Mouse (Mus musculus) midbrain, postnatal 0 days (tissue): ENCODE results near the gene Kmt5a. TPM values are rescaled to one million over a fixed set of nuclear protein-coding genes. Genes with fewer than 3 reads are reported as not detected.

Experiments
- ATAC-seq: fragments of 200-750 bp; cut with Nextera tagmentation; 2 replicates; pipeline ENCODE4 v1.8.0; 2017; ENCODE audit warnings: moderate number of reproducible peaks, mild to moderate bottlenecking, moderate TSS enrichment, moderate library complexity; ENCODE audit not compliant: low FRiP score
- DNase-seq: peaks from one replicate; pipeline ENCODE4 v3.0.0-alpha.2; 2015; ENCODE audit warnings: low spot score
- H3K27ac ChIP-seq: fragments of 300-500 bp; sonication (generic); 2 replicates; pipeline ENCODE4 v1.5.1; 2014; ENCODE audit warnings: low read depth, mild to moderate bottlenecking, low read length, mixed read lengths
- H3K27me3 ChIP-seq: fragments of 300-500 bp; sonication (generic); 2 replicates; pipeline ENCODE4 v1.6.1; 2014; ENCODE audit warnings: low read length, control low read depth, mixed read lengths; ENCODE audit not compliant: insufficient read depth
- H3K36me3 ChIP-seq: fragments of 300-500 bp; sonication (generic); 2 replicates; pipeline ENCODE4 v1.6.1; 2014; ENCODE audit warnings: low read length, control low read depth, mixed read lengths; ENCODE audit not compliant: insufficient read depth
- H3K4me1 ChIP-seq: fragments of 300-500 bp; sonication (generic); 2 replicates; pipeline ENCODE4 v1.6.1; 2014; ENCODE audit warnings: mild to moderate bottlenecking, control low read depth, antibody characterized with exemption, low read length, mixed read lengths; ENCODE audit not compliant: insufficient read depth
- H3K4me2 ChIP-seq: fragments of 300-500 bp; sonication (generic); 2 replicates; pipeline ENCODE4 v1.6.1; 2014; ENCODE audit warnings: low read depth, mild to moderate bottlenecking, low read length, mixed read lengths; ENCODE audit not compliant: poor library complexity, severe bottlenecking
- H3K4me3 ChIP-seq: fragments of 300-500 bp; sonication (generic); 2 replicates; pipeline ENCODE4 v1.5.1; 2014; ENCODE audit warnings: low read depth, mild to moderate bottlenecking, low read length, moderate library complexity
- H3K9ac ChIP-seq: fragments of 300-500 bp; sonication (generic); replicated peaks from 2 replicates; pipeline ENCODE4 v1.6.1; 2014; ENCODE audit warnings: mild to moderate bottlenecking, low read length, moderate library complexity, mixed read lengths; ENCODE audit not compliant: poor library complexity, severe bottlenecking
- H3K9me3 ChIP-seq: fragments of 300-500 bp; sonication (generic); 2 replicates; pipeline ENCODE4 v1.6.1; 2016; ENCODE audit warnings: low read length, control low read depth
- CTCF ChIP-seq: IDR thresholded peaks from 2 replicates; pipeline ENCODE4 v1.5.1; 2016; ENCODE audit warnings: antibody characterized with exemption, mild to moderate bottlenecking
- whole genome bisulfite sequencing: fragments of 180-500 bp; shearing (Covaris S2); extraction: QIAGEN DNeasy Blood & Tissue Kit; methylation state at CpG from one replicate; pipeline ENCODE4 v1.1.7; 2014; 5-methylcytosine and 5-hydroxymethylcytosine counted together
- polyA plus RNA-seq: library from polyadenylated mRNA; unstranded; fragments of >200 nt; fragmentation: Nextera tagmentation; extraction: Ambion mirVana; gene quantifications from 2 replicates; pipeline ENCODE4 v1.2.1, GENCODE M21; 2015
- total RNA-seq: library from RNA; depleted of rRNA; stranded (reverse); fragments of >200 nt; gene quantifications from 2 replicates; pipeline ENCODE4 v1.2.3, GENCODE M21; 2014

The Kmt5a gene
- total and polyA plus RNA-seq, 2 experiments from 2014 or later: 15.3 to 39.0 TPM

DNA sequence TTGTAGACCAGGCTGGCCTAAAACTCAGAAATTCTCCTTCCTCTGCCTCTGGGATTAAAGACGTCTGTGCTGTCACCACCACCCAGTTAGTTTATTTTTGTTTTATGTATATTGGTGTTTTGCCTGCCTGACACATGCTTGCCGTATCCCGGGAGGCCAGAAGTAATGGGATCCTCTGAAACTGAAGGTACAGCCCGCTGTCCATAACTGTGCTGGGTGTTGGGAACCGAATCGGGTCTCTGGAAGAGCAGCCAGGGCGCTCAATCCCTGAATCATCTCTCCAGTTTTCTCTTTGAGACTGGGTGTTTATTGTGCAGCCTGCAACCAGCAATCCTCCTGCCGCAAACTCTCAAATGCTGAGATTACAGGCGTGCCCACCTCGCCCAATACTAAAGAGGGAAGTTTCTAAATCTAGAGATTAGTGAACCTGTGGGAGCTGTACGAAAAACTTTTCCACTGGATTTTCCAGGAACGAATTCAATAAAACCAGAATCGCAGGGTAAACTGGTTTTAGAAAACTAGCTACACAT is 42.8 kb downstream of the Kmt5a start:
- Histone ChIP-seq H3K36me3 (no peaks in the 10 kb centered on the region; the same call in 1 of the 2 replicates), H3K27ac (peak overlapping the region; percentile 99), H3K9ac (peak overlapping the region; percentile 78), H3K9me3 (no peaks in the 10 kb centered on the region), H3K4me1 (peaks cover 9% of the 10 kb centered on the region; the same call in 1 of the 2 replicates), H3K4me3 (peak overlapping the region; percentile 63), H3K27me3 (no peaks in the 10 kb centered on the region), H3K4me2 (peak overlapping the region; percentile 83)
- no peak for TF ChIP-seq CTCF
- ATAC-seq (no peak), DNase-seq (no peak)
- 6% methylated on average over 13 of the region's 13 CpGs for WGBS

DNA sequence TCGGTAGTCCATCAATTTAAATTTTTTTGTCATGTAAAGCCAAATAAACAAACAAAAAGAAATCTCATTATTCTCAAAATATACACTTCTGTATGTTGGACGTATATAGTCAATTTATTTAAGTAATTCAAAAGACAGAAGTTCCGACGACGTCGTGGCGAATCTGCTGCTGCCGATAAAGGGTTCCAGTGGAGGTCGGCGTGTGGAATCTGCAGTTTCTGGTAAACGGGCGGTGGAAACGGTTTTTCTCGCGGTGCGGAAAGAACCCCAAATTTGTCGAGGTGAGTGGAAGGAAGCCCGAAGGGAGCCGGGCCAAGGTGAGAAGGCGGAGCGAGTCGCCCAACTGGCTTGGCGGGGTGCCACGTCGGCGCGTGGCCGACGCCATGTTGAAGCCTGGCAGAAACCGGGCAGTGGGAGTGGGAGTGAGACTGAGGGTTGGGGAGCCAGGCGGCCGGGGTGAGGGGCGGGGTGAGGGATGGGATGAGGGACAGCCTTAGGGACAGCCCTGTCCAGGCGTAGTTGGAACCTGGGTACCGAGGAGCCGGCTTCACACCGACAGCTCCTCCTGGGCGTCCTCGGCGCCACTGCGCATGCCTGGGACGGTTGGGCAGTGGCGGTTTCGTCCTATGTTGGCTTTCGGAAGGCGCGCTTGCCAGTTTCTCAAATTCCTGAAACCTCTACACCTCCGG is 43.4 kb downstream of the Kmt5a start, which contains the start of gene Snrnp35:
TSS of gene Snrnp35 (plus strand) at position 169 of the 689 bp plus-strand sequence.
- ATAC-seq (peak; percentile 90), DNase-seq (peak; percentile 93)
- Histone ChIP-seq H3K27me3 (no peaks in the 10 kb centered on the region), H3K4me3 (peak within 1 kb of the TSS; percentile 63), H3K4me2 (peak within 1 kb of the TSS; percentile 83), H3K36me3 (no peaks in the 10 kb centered on the region; the same call in 1 of the 2 replicates), H3K9me3 (no peaks in the 10 kb centered on the region), H3K27ac (peak within 1 kb of the TSS; percentile 99), H3K4me1 (peaks cover 9% of the 10 kb centered on the region; the same call in 1 of the 2 replicates), H3K9ac (peak within 1 kb of the TSS; percentile 78)
- under 1% methylated on average over 47 of the region's 48 CpGs for WGBS
- no peak; the same call in 1 of the 2 replicates for TF ChIP-seq CTCF

DNA sequence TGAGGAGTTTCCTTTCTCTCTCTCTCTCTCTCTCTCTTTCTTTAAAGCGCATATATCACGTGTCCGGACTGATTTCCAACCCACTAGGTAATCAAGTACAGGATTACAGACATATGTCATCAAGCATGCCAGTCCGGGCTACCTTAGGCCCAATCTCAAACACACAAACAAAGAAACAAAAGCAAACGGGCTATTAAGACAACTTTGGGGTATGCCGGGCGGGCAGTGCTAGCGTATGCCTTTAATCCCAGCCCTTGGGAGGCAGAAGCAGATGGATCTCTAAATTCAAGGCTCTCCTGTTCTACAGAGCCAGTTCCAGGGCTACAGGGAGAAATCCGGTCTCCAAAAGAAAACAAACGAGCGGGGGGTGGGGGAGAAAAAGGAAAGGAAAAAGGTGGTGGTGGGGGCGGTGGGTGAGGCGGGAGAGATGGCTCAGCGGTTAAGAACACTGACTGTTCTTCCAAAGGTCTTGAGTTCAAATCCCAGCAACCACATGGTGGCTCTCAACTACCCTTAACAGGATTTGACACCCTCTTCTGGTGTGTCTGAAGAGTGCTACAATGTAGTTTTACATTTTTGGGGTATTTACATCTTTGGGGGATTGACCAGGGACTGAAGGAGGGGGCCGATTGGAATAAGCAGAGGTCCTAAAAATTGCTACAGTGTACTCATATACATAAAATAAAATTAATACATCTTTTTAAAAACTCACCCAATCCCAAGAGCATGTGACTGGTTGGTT is 44.1 kb downstream of the Kmt5a start:
- peak overlapping the region; percentile 78 for H3K9ac ChIP-seq
- peak overlapping the region; percentile 83 for H3K4me2 ChIP-seq
- DNase-seq (no peak), ATAC-seq (peak; percentile 63; the same call in 1 of the 2 replicates)
- no peaks in the 10 kb centered on the region for H3K27me3 ChIP-seq
- 8% methylated on average over 15 of the region's 15 CpGs for WGBS
- H3K27ac ChIP-seq: peak overlapping the region; percentile 99
- H3K9me3 ChIP-seq: no peaks in the 10 kb centered on the region
- peaks cover 5% of the 10 kb centered on the region; the same call in 1 of the 2 replicates for H3K4me1 ChIP-seq
- peak overlapping the region; percentile 63 for H3K4me3 ChIP-seq
- H3K36me3 ChIP-seq: no peaks in the 10 kb centered on the region; the same call in 1 of the 2 replicates
- TF ChIP-seq CTCF: 0 out of 2 replicates have a peak, but pooled peaks have one; percentile 4

DNA sequence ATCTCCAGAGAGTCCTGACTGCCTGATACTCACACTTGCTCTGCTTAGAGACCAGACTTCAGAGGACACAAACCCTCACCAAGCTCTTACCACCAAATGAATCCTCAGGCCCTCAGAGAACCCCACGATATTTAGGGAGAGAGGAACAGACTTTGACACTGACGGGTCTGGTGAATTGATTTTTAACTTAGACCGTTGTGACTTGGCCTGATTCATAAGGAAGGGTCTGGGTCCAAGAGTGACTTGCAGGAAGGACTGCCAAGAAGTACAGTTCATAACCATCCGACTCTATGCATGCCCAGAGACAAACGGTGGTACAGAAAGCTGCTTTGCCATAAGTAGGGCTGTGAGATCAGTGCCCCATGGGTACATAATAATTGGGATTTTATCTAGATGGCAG is 45.9 kb downstream of the Kmt5a start:
- Histone ChIP-seq H3K27ac (no peak overlapping the region), H3K36me3 (no peaks in the 10 kb centered on the region; the same call in 1 of the 2 replicates), H3K27me3 (no peaks in the 10 kb centered on the region), H3K9ac (no peak overlapping the region), H3K4me2 (no peak overlapping the region), H3K4me3 (no peak overlapping the region), H3K9me3 (no peaks in the 10 kb centered on the region), H3K4me1 (0 out of 2 replicates have a peak, but pooled peaks cover 4% of the 10 kb centered on the region)
- ATAC-seq (no peak), DNase-seq (no peak)
- no peak for TF ChIP-seq CTCF
- 95% methylated on average over 5 of the region's 5 CpGs for WGBS

DNA sequence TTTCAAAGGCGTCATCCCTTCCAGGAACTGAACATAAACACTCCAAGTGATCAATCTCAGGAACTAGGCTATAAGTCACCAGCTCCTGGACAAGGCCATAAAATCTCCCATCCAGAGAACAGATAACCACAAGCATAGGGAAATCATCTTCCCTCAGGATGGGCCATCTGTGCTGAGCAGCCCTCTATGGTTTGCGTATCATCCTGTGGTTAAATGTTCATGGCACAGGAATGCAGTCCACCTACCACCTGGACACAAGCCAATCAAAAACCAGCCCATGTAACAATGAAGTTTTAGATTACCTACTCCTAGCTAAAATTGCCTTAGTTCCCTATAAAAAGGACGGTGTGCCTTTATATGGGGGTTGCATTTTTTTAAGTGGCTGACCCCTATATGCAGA is 49.2 kb downstream of the Kmt5a start:
- no peak for ATAC-seq
- no peak overlapping the region for H3K9ac ChIP-seq
- no peak for TF ChIP-seq CTCF
- 92% methylated on average over 3 of the region's 3 CpGs for WGBS
- no peaks in the 10 kb centered on the region for H3K9me3 ChIP-seq
- no peak overlapping the region for H3K4me3 ChIP-seq
- H3K4me1 ChIP-seq: no peaks in the 10 kb centered on the region
- H3K36me3 ChIP-seq: peaks cover 7% of the 10 kb centered on the region; the same call in 1 of the 2 replicates
- no peaks in the 10 kb centered on the region for H3K27me3 ChIP-seq
- H3K27ac ChIP-seq: no peak overlapping the region
- no peak overlapping the region for H3K4me2 ChIP-seq
- DNase-seq: no peak
